Mouse (Mus musculus): Measurements from ENCODE around the gene Pdcd1lg2. TPM values are rescaled to one million over a fixed set of nuclear protein-coding genes. Genes with fewer than 3 reads are reported as not detected.
A peak's percentile ranks its signal among the peaks of the same experiment; 100 is the strongest.

Gene Pdcd1lg2
- polyA plus RNA-seq, 1 experiment = not detected

- H3K4me3 ChIP-seq = no peak overlapping the region
These were observed 46.6 kb upstream of the Pdcd1lg2 start for GRCm38 (mm10) chr19:29364076-29364475.

GRCm38 (mm10) chr19:29365105-29365504, 45.6 kb upstream of the Pdcd1lg2 start:
- H3K4me2 ChIP-seq (ENCODE audit: low read depth) = no peak overlapping the region
- H3K36me3 ChIP-seq (ENCODE audit: control insufficient read depth, insufficient read depth) = no peaks in the 10 kb centered on the region
- no peaks in the 10 kb centered on the region for H3K27me3 ChIP-seq (ENCODE audit: control insufficient read depth, insufficient read depth, insufficient read length)
- no peak overlapping the region for H3K4me3 ChIP-seq
- TF ChIP-seq POLR2AphosphoS2 (IDR thresholded peaks at IDR 0.05; ENCODE audit: insufficient read length, low read depth) = no peak
- no peak for TF ChIP-seq POLR2A (IDR thresholded peaks at IDR 0.05; ENCODE audit: insufficient read length, low read depth)
- TF ChIP-seq SRF (IDR thresholded peaks at IDR 0.05; ENCODE audit: control insufficient read depth, insufficient read length, low read depth) = no peak
- no peak for TF ChIP-seq TCF12 (IDR thresholded peaks at IDR 0.05; ENCODE audit: insufficient read depth, poor library complexity, severe bottlenecking)
- no peak for TF ChIP-seq MAX (IDR thresholded peaks at IDR 0.05; ENCODE audit: low read depth)
- no peak for TF ChIP-seq REST (IDR thresholded peaks at IDR 0.05; ENCODE audit: insufficient read depth, insufficient read length)
- no peak for TF ChIP-seq TCF3 (IDR thresholded peaks at IDR 0.05; ENCODE audit: insufficient read length, low read depth)
- TF ChIP-seq MYOG (IDR thresholded peaks at IDR 0.05; ENCODE audit: control insufficient read depth in 1 of 3, insufficient read depth in 1 of 3, insufficient read length in 2 of 3, low read depth in 2 of 3) = no peak
- no peak for TF ChIP-seq E2F4 (IDR thresholded peaks at IDR 0.05; ENCODE audit: insufficient read depth)
- no peak for TF ChIP-seq MYOD1 (IDR thresholded peaks at IDR 0.05; ENCODE audit: control insufficient read depth in 1 of 3, insufficient read length in 2 of 3, low read depth in 2 of 3)
- TF ChIP-seq USF1 (IDR thresholded peaks at IDR 0.05; ENCODE audit: low read depth) = no peak
- TF ChIP-seq CEBPB (IDR thresholded peaks at IDR 0.05; ENCODE audit: insufficient read depth, poor library complexity, severe bottlenecking) = no peak
- H3ac ChIP-seq (ENCODE audit: control insufficient read depth, insufficient read length) = no peak overlapping the region
- H3K79me2 ChIP-seq (ENCODE audit: control insufficient read depth, insufficient read depth) = no peaks in the 10 kb centered on the region

More at GRCm38 (mm10) chr19:29364076-29364475, 46.6 kb upstream of the Pdcd1lg2 start:
- TF ChIP-seq E2F4 (IDR thresholded peaks at IDR 0.05; ENCODE audit: insufficient read depth) (no peak), MYOG (IDR thresholded peaks at IDR 0.05; ENCODE audit: control insufficient read depth in 1 of 3, insufficient read depth in 1 of 3, insufficient read length in 2 of 3, low read depth in 2 of 3) (no peak), MYOD1 (IDR thresholded peaks at IDR 0.05; ENCODE audit: control insufficient read depth in 1 of 3, insufficient read length in 2 of 3, low read depth in 2 of 3) (no peak), CEBPB (IDR thresholded peaks at IDR 0.05; ENCODE audit: insufficient read depth, poor library complexity, severe bottlenecking) (no peak), POLR2AphosphoS2 (IDR thresholded peaks at IDR 0.05; ENCODE audit: insufficient read length, low read depth) (no peak), TCF12 (IDR thresholded peaks at IDR 0.05; ENCODE audit: insufficient read depth, poor library complexity, severe bottlenecking) (no peak), MAX (IDR thresholded peaks at IDR 0.05; ENCODE audit: low read depth) (no peak), SRF (IDR thresholded peaks at IDR 0.05; ENCODE audit: control insufficient read depth, insufficient read length, low read depth) (no peak), USF1 (IDR thresholded peaks at IDR 0.05; ENCODE audit: low read depth) (no peak)
- Histone ChIP-seq H3ac (ENCODE audit: control insufficient read depth, insufficient read length) (no peak overlapping the region), H3K79me2 (ENCODE audit: control insufficient read depth, insufficient read depth) (no peaks in the 10 kb centered on the region), H3K27me3 (ENCODE audit: control insufficient read depth, insufficient read depth, insufficient read length) (no peaks in the 10 kb centered on the region), H3K4me2 (ENCODE audit: low read depth) (no peak overlapping the region), H3K36me3 (ENCODE audit: control insufficient read depth, insufficient read depth) (no peaks in the 10 kb centered on the region)

GRCm38 (mm10) chr19:29366226-29366968, 44.3 kb upstream of the Pdcd1lg2 start:
- peak overlapping the region; percentile 52 for H3K4me3 ChIP-seq
- no peaks in the 10 kb centered on the region for H3K36me3 ChIP-seq (ENCODE audit: control insufficient read depth, insufficient read depth)
- peak overlapping the region; percentile 94 for H3K4me2 ChIP-seq (ENCODE audit: low read depth)
- no peaks in the 10 kb centered on the region for H3K27me3 ChIP-seq (ENCODE audit: control insufficient read depth, insufficient read depth, insufficient read length)
- H3ac ChIP-seq (ENCODE audit: control insufficient read depth, insufficient read length) = no peak overlapping the region
- no peaks in the 10 kb centered on the region for H3K79me2 ChIP-seq (ENCODE audit: control insufficient read depth, insufficient read depth)
- TF ChIP-seq MAX (IDR thresholded peaks at IDR 0.05; ENCODE audit: low read depth) = no peak
- TF ChIP-seq TCF12 (IDR thresholded peaks at IDR 0.05; ENCODE audit: insufficient read depth, poor library complexity, severe bottlenecking) = no peak
- TF ChIP-seq USF1 (IDR thresholded peaks at IDR 0.05; ENCODE audit: low read depth) = no peak
- no peak for TF ChIP-seq MYOD1 (IDR thresholded peaks at IDR 0.05; ENCODE audit: control insufficient read depth in 1 of 3, insufficient read length in 2 of 3, low read depth in 2 of 3)
- TF ChIP-seq CEBPB (IDR thresholded peaks at IDR 0.05; ENCODE audit: insufficient read depth, poor library complexity, severe bottlenecking) = no peak
- TF ChIP-seq MYOG (IDR thresholded peaks at IDR 0.05; ENCODE audit: control insufficient read depth in 1 of 3, insufficient read depth in 1 of 3, insufficient read length in 2 of 3, low read depth in 2 of 3) = no peak
- no peak for TF ChIP-seq POLR2AphosphoS2 (IDR thresholded peaks at IDR 0.05; ENCODE audit: insufficient read length, low read depth)
- no peak for TF ChIP-seq TCF3 (IDR thresholded peaks at IDR 0.05; ENCODE audit: insufficient read length, low read depth)
- no peak for TF ChIP-seq SRF (IDR thresholded peaks at IDR 0.05; ENCODE audit: control insufficient read depth, insufficient read length, low read depth)
- TF ChIP-seq POLR2A (IDR thresholded peaks at IDR 0.05; ENCODE audit: insufficient read length, low read depth) = no peak
- TF ChIP-seq E2F4 (IDR thresholded peaks at IDR 0.05; ENCODE audit: insufficient read depth) = no peak
- no peak for TF ChIP-seq REST (IDR thresholded peaks at IDR 0.05; ENCODE audit: insufficient read depth, insufficient read length)

- TF ChIP-seq SRF (IDR thresholded peaks at IDR 0.05; ENCODE audit: control insufficient read depth, insufficient read length, low read depth) = no peak
- no peak for TF ChIP-seq MYOG (IDR thresholded peaks at IDR 0.05; ENCODE audit: control insufficient read depth in 1 of 3, insufficient read depth in 1 of 3, insufficient read length in 2 of 3, low read depth in 2 of 3)
These were observed 43.6 kb upstream of the Pdcd1lg2 start, which contains the start of the genes Plgrkt and Cd274 for GRCm38 (mm10) chr19:29366969-29367622. Gene Plgrkt, minus strand, starts transcription at chr19:29367390. Gene Cd274, plus strand, starts transcription at chr19:29367455.

More at GRCm38 (mm10) chr19:29366969-29367622, 43.6 kb upstream of the Pdcd1lg2 start, which contains the start of the genes Plgrkt and Cd274:
- Histone ChIP-seq H3K4me2 (ENCODE audit: low read depth) (peak within 1 kb of the TSS; percentile 94), H3K36me3 (ENCODE audit: control insufficient read depth, insufficient read depth) (no peaks in the 10 kb centered on the region), H3K4me3 (peak within 1 kb of the TSS; percentile 52), H3K27me3 (ENCODE audit: control insufficient read depth, insufficient read depth, insufficient read length) (no peaks in the 10 kb centered on the region), H3ac (ENCODE audit: control insufficient read depth, insufficient read length) (no peak within 1 kb of the TSS), H3K79me2 (ENCODE audit: control insufficient read depth, insufficient read depth) (no peaks in the 10 kb centered on the region)
